Mouse (Mus musculus) c-Kit-positive CD71-positive TER-119-positive erythroid progenitor cells, embryonic 14.5 days (primary cell): ENCODE results near the gene Tex33.
A peak's percentile ranks its signal among the peaks of the same experiment; 100 is the strongest.
"Not testable (repeated sequence)": the region's sequence is repeated elsewhere in the genome, so short reads cannot be mapped to it uniquely, and the experiment has no call there.

Experiments used
- DNase-seq: peaks from one replicate; pipeline ENCODE4 v3.0.0-alpha.2; 2013; ENCODE audit warnings: low spot score

The Tex33 gene

DNA sequence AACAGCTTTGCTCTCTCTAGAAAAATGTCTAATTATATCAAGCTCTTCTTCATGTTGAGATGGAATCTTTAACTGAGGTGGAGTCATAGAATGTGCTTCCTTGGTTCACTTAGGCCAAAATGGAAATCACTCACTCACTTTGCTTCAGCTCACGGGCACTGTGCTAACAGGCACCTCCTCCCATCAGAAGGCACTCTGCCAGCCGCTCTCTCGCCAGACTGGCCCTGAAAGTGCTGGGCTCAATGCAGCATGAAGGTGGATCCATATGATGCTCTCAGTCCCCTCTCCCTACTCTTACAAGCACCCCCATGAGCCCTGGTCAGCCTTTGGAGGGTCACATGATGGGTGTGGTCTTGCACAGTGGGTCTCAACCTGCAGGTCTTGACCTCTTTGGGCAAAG is 21.5 kb downstream of the Tex33 start:
- DNase-seq: no peak

DNA sequence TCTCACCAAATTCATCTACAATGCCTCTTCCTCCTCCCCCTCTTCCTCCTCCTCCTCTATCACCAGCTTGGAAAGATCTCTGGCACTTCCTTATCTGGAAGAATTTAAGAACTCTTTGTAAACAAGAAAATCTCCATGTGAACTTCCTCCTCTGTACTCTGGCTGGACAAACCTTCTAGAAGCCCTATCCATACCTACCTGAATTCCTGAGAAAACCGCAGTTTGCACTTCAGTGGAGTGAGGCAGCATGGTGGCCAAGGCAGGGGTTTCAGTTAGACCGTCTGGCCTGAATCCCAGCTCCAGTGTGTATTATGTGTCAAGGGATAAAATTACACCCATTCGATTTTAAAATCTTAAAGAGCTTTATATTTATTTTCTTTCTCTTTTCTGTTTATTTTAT is 22.9 kb downstream of the Tex33 start:
- no peak for DNase-seq

DNA sequence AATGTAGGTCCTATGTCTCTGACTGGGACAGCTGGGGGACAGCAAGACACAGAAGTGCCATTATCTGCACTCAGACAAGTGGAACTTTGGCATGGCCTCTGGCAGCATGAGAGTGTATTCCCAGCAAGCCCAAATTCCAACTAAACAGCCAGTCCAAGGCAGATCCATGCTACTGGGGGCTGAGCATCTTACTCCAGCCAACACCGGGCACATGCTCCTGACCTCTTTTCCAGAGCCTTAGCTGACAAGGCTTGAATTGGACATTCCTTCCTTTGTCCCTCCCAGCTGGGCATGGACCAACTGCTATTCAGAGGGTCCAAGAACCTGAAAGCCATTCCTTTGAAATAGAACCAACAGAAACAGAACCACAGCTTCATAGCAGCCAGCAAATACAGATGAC is 26.1 kb downstream of the Tex33 start:
- no peak for DNase-seq

DNA sequence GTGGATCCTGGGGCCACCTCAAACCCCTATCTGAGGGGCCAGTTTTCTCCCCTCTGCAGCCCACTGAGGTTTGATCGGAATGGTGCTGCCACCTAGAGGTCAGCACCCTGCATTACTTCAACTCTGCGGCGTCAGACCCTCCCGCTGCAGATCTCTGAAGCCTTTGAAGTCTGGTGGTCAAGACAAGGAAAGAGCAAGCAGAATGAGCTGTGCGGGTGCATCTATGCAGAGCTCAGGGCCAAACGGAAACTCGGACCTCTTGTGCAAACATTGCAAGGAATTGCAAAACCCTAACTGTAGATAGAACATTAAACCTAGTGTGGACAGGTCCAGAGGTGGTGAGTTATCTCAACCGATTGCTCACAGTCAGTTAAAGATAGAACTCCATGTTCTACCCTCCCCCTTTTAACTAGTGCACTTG is 26.8 kb downstream of the Tex33 start:
- DNase-seq: peak; percentile 29

DNA sequence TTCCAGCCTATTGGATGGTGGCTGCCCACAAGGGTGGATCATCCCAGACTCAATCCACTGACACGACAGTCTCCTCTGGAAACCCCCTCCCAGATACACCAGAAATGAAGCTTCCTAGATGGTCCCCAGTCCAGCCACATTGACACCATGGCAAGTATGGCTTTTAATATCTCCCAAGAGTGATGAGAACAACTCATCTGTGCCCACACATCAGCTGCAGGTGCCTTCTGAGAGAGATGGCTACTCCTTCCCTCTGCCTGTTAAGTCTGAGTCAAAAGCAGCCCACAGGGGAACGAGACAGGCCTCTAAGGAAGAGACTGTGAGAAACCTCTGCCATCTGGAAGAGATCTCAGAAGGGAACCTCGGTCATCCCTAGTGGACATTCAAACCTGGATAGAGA is 27.9 kb downstream of the Tex33 start:
- DNase-seq: no peak

DNA sequence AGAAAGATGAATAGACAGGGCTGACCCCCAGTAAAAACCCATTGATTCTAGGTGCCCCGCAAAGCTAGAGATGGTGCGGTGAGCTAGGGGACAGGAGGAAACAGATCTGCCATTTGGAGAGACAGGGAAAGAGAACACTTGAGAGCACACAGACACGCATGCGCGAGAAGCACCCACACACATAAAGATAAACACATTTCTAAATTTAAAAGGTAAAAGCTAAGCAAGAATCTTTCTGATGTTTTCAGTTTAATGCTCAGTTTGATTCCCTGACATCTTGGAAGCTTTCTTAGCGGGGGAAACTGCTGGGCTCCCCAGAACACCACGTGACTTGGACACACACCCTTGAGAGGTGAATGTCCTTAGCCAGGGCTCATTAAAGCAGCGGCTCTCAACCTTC is 28.8 kb downstream of the Tex33 start:
- DNase-seq: no peak

DNA sequence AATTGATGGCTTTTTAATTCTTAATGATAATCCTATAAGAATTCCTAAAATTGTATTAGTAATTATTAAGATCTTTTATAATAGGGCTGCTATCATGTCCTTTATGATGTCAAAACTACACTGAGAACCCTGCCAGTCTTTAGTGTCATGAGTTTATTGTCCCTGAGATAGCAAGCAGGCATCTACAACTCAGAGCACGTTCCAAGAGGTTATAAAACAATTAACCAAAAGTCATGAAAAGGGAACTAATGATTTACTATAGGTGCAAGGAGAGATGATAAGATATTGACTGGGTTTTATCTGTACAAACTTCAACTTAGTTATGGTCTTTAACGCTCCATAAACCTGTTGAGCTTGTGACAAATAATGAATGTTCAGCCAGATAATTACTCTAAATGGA is 29.8 kb downstream of the Tex33 start:
- no peak for DNase-seq

DNA sequence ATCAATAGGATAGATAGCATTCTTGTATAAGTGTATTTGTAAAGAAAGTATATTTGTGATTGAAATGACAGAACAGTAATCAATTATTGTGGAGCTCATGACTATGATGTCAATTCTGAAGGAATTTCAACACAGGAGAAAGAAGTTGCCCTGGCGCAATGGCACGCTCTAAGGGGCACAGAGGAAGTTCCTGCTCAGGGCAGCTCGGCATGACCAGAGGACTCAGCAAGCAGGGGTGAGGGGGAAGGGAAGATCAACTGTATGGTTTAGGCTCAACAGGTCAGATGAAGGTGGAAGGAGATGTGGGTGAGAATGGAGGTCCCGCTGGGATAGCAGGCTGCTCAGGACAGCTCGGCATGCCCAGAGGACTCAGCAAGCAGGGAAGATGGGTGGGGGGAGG is 40.2 kb downstream of the Tex33 start:
- no peak for DNase-seq

DNA sequence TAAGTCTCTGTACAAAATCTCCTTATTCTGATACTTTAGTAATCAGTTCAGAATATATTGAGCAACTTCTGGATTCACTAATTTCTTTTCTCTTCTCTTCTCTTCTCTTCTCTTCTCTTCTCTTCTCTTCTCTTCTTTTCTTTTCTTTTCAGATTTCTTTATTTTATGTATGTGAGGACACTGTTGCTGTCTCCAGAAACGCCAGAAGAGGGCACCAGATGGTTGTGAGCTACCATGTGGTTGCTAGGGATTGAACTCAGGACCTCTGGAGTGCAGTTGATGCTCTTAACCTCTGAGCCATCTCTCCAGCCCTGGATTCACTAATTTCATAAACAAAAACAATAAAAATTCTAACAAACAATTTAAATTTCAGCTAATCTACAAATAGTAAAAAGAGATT is 40.8 kb downstream of the Tex33 start:
- DNase-seq: peak; percentile 18

DNA sequence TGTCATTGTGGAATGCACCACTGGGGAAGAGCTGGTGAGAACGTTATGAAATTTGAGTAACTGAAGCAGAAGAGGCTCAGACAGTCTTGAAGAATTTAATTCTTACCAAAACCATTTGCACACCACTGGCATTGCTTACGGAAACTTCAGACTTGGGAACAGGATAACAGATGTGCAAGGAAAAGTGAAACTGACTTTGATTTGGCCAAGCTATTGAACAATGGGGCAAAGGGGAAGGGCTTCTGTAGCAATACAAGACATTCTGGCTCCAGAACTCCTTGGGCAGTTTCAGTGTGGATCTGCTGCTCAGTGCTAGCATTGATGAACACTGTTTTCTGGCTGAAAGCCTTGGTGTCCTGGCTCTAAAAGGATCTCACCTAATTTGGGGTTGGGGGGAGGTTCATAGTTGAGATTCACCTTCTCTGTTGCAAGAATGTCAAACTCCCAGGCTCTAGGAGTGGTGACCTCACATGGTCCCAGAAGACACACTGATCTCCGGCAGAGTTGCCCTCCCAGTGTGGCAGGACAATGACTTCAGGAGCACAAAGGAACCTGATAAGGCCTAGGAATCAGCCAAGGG is 44.0 kb downstream of the Tex33 start:
- no peak for DNase-seq

DNA sequence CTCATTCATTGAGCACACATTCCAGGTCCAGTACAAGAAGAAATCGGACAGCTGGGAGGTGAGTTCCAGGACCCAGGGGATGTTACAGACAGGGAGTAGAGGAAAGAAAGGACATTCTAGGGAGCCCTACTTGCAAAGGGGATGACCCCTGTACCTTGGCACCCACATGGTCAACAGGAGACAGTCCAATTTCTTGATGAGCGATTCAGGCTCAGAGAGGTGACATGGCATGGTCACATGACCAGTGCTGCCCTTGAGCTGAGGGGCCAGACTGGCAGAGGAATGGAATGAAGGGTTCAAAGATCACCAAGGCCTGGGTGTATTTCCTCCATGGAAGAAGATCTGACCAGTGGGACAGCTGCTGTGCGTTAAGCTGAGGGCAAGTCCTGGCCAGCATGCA is 51.1 kb downstream of the Tex33 start:
- DNase-seq: no peak

DNA sequence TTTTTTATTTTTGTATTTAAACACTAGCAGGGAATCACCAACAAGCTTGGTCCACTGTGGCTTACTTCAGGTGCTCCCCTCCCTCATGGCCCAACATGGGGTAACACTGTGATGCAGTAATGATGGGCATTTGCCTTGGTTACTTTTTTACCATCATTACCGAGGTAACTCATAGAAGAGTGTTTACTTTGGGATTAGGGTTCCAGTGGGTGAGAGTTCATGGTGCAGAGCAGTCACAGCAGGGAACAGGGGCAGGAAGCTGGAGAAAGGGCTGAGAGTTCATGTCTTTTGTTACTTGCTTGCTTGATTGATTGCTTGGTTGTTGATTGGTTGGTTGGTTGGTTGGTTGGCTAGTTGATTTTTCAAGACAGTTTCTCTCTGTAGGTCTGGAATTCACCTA is 52.0 kb downstream of the Tex33 start:
- DNase-seq: no peak

DNA sequence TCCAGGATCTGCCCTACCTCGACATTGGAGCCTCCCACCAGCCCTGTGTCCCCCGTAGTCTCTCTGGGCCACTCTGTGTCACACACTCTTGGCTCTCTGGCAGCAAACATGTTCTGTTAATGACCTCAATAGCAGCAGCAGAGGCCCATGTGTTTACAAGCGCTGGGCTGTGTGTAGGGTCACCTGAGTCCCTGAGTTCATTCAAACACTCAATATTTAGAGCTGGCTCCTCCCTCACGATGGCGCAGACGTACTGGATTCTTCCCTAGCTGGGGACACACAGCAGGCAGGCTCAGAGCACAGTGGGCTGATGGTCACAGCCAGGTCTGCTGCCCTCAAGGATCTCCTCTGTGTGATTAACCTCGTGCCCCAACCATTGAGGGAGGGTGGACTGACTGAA is 54.8 kb downstream of the Tex33 start:
- not testable (repeated sequence) for DNase-seq

DNA sequence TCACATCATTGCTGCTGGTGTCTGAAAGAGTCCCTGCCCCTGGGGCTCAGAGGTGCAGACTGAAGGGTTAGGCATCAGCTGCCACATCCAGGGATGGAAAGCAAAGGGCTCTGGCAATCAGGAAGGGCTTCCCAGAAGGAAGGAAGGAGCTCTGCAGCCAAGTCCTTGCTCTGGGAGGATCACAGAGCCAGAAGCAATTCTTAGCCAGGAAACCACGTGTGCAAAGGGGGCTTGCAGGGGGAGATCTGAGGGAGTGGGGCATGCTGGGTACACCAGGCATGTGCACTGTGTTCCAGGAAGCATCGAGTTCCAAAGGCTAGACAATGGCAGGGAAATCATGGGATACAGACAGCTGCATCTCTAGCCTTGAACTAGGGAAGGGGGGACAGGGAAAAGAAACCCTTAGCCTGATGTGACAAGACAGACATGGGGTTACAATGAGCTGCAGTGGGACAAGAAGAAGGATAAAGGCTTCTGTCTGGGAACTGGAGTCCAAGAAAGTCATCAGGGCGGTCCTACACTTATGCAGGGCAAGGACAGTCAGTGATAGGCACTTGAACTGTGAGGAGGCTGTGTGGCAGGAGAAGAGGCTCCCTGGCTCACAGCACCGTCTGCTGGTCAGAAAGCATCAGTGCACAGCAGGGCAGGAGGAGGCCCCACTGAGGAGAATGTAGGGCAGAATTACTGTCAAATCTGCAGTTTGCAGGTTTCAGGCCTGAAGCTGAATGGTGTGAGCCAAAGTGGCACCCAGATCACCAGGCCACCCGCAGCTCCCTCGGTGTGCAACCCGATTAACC is 55.9 kb downstream of the Tex33 start:
- peak; percentile 20 for DNase-seq

DNA sequence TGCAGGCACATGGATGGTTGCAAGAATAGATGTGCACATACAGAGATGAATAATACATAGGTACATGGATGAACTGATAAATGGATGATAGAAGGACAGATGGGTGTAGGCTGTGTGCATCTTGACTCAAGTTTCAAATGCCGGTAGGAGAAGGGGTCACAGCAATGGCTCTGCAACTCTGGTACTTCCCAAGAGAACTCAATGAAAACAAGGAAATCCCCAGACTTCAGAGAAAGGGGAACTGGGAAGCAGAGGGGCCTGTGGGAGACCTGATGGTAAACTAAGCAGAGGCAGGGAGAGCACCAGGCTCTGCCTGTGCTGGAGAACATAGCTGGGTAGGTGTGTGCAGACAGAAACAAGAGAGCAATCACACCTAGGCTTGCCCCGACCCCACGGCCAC is 61.3 kb downstream of the Tex33 start:
- DNase-seq: no peak

DNA sequence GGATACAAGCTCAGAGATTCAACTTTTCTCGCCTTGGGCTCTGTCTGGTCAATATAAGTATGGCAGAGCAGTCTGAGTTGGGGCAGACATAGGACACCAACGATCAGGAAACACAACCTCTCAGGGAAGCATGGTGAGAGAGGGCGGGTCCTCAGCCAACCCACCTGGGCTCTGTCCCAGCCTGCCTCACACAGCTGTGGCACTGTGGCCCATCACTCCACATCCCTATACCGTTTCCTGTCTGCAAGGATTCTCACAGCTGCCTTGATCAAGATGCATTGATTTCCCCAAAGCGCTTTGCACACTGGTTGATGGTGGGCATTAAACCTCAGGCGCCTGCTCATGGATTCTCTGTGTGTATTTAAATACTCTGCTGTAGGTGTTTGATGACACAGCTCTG is 62.7 kb downstream of the Tex33 start:
- DNase-seq: no peak

DNA sequence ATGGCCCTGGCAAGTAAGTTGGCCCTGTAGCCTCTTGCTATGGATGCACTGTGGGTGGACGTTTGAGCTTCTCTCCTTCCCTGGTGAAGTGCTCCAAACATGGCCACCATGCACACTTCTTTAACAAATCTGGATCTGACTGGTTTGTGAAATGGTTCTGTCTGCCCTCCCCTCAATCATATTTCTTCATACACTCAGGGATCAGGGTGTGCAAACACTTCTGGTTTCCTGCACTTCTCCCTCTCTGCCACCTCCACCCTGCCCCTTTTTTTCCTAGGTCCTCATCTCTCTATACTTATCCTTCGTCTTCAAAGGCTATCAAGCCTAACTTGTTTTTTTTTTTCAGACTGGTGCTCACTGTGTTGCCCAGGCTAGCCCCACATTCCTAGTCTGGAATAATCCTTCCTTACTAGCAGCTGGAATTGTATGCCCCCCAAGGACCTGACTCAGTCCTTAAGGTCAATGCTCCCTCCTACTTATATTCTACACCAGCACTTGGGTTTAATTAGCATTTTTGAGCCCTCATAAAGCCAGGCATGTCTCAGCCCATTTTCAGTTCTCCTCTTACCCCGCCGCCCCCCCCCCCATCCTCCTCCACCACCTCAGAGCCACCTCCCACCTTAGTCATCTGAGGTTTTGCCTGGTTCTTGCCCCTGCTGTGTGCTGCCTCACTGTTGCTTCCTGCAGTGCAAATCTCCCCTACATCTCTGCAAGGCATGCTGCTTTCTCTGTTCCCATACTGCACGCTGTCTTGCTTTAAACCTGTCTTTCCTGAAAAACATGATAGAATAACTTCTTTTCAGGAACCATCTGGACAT is 64.0 kb downstream of the Tex33 start:
- DNase-seq: no peak

DNA sequence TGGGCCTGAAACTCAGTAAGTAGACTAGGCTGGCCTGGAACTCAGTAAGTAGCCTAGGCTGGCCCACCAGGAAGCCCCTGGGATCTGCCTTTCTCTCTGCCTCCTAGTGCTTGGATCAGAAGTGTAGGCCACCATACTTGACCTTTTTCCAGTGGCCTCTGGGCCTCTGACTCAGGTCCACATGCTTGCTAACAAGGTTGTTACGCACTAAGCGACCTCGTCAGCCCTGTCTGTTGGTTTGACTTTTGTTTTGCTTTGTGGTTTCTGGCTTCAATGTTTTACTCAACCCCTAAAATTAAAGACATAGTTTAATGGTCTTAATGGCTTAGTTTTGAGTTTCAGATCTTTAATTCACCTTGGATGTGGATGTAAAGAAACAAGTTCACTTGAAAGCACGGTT is 65.0 kb downstream of the Tex33 start:
- DNase-seq: no peak

DNA sequence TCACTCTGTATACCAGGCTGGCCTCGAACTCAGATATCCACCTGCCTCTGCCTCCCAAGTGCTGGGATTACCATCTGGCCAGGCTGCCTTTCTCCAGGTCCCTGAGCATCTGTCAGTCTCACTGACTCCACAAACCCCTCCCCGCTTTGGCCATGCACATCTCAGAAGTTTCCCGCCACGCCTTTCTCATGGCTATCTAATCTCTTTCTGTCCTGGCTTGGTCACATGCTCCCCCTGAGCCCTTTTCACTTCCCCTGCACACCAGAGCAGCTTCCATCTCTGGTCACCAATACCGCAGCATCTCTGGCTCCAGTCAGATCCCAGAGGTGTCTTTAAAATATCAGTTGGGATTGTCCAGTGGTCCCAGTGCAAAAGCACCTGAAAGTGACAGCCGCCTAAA is 65.7 kb downstream of the Tex33 start:
- not testable (repeated sequence) for DNase-seq

DNA sequence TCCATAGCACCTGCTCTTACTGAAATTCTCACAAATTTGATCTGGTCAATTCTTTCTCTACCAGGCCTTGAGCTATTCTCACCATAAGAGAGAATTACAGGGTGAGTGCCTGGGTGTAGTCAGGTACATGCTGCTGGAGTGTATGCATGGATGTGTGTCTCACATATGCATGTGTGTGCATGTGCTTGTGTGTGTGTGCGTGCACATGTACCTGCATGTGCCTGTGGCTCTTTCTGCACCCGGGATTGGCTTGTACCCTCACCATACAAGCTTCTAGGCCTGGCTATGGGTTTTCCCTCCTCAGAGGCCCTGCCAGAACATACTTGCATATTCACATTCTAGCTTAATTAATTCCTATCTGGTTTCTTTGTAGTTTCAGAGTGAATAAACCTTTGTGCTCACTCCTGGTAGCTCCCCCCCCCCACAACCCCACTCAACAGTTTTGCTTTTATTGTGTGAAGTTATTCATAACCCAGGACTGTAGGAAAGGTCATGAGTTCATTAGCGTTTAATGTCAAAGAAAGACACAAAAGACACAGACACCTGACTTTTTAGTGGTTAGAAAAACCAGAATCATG is 67.1 kb downstream of the Tex33 start:
- DNase-seq: no peak
